Mouse (Mus musculus): Measurements from ENCODE around the gene Nlk.

GRCm38 (mm10) chr11:78664853-78665252 is 32.3 kb downstream of the Nlk start:
- no peak for TF ChIP-seq CTCF (IDR thresholded peaks at IDR 0.05; ENCODE audit: borderline replicate concordance, insufficient read depth, low read depth, low read length)
- no peak for TF ChIP-seq POLR2A (IDR thresholded peaks at IDR 0.05; ENCODE audit: borderline replicate concordance, insufficient read depth, low read length)
